Mouse (Mus musculus): ENCODE measurements around the gene Rps10. TPM values are rescaled to one million over a fixed set of nuclear protein-coding genes. Genes with fewer than 3 reads are reported as not detected.

The Rps10 gene
- total RNA-seq, 4 experiments from 2014 or later = 481 to 609 (median 561) TPM

Other genes with a start within 250 kb of the Rps10 start
- under 1 TPM in 3 of 4 experiments, not detected in 1; 0.16 to 0.30 (median 0.23) TPM for gene Grm4, start 115.3 kb downstream of the Rps10 start, total RNA-seq (2022)
- gene Hmga1, start 80.2 kb downstream of the Rps10 start, total RNA-seq (2022) = 10 to 100 TPM; 42.6 to 51.1 (median 46.9) TPM
- gene AI413582, start 70.9 kb downstream of the Rps10 start, total RNA-seq (2022) = 10 to 100 TPM in 2 of 4 experiments, 1 to 10 TPM in 2; 6.4 to 10.3 (median 9.9) TPM
- gene Nudt3, start 13.2 kb downstream of the Rps10 start, total RNA-seq (2022) = 100 to 1,000 TPM; 349 to 367 (median 360) TPM
- gene RPS10-NUDT3, start 1.4 kb downstream of the Rps10 start, total RNA-seq (2022) = under 1 TPM in 1 of 4 experiments, not detected in 3; 0.98 TPM
- gene Pacsin1, start 18.8 kb upstream of the Rps10 start, total RNA-seq (2022) = under 1 TPM; 0.09 to 0.85 (median 0.39) TPM
- gene Spdef, start 92.3 kb upstream of the Rps10 start, total RNA-seq (2022) = not detected
- gene D17Wsu92e, start 184.0 kb upstream of the Rps10 start, total RNA-seq (2022) = 100 to 1,000 TPM; 150 to 171 (median 156) TPM
- gene Snrpc, start 201.5 kb upstream of the Rps10 start, total RNA-seq (2022) = 10 to 100 TPM; 39.9 to 48.3 (median 47.0) TPM
- gene Uhrf1bp1, start 219.8 kb upstream of the Rps10 start, total RNA-seq (2022) = 10 to 100 TPM; 15.6 to 19.5 (median 17.7) TPM